Mouse (Mus musculus): ENCODE data around the gene Mgat3.

- TF ChIP-seq POLR2A (IDR thresholded peaks at IDR 0.05; ENCODE audit: borderline replicate concordance, low read depth, low read length): no peak
- TF ChIP-seq CTCF (IDR thresholded peaks at IDR 0.05; ENCODE audit: low read depth, low read length): no peak
Measured at GRCm38 (mm10) chr15:80169484-80169883, 4.0 kb upstream of the Mgat3 start.
